Mouse (Mus musculus) macrophage (primary cell): Measurements from ENCODE around the gene Itpripl2. TPM values are rescaled to one million over a fixed set of nuclear protein-coding genes. Genes with fewer than 3 reads are reported as not detected.

Experiments
- H3K27ac ChIP-seq: fragments of 350-480 bp; formaldehyde crosslinking; 2 replicates; pipeline ENCODE4 v1.9.0; 2021
- H3K36me3 ChIP-seq: fragments of 350-480 bp; formaldehyde crosslinking; 2 replicates; pipeline ENCODE4 v1.9.0; 2021; ENCODE audit errors: inconsistent target
- H3K4me3 ChIP-seq: fragments of 350-480 bp; formaldehyde crosslinking; 2 replicates; pipeline ENCODE4 v1.9.0; 2021; ENCODE audit errors: inconsistent target
- H3K79me2 ChIP-seq: fragments of 350-480 bp; formaldehyde crosslinking; 2 replicates; pipeline ENCODE4 v1.9.0; 2021; ENCODE audit errors: inconsistent target
- WGBS: methylation state at CpG from one replicate; pipeline ENCODE4 v1.1.7; 2026; ENCODE audit warnings: inconsistent platforms; ENCODE audit not compliant: missing documents; 5-methylcytosine and 5-hydroxymethylcytosine counted together
- polyA plus RNA-seq: library from polyadenylated mRNA; stranded (reverse); fragments of 250-400 nt; gene quantifications from 3 replicates; pipeline ENCODE4 v1.2.4, GENCODE M21; 2018; ENCODE audit warnings: inconsistent platforms

The Itpripl2 gene
- polyA plus RNA-seq, 1 experiment from 2014 or later: 40.3 TPM

DNA sequence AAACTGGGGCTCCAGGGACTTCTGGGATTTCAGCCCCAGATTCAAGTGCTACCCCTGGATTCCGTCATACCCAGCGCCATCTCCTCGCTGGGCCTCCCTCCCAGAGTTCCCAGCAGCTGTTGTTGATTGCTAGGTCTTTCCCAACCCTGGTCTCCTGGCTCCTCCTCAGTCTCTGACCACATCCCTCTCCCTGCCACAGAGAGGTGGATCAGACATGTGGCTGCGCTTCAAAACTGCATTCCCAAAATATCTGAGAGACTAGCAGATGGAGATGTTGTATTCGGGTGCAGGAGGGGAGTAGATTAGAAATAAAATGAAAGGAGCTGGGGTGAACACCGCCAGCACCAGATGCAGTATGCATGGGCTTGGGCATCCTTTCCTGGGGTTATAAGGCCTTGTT is 50.2 kb downstream of the Itpripl2 start:
- Histone ChIP-seq H3K27ac (no peak overlapping the region), H3K79me2 (no peaks in the 10 kb centered on the region), H3K36me3 (no peaks in the 10 kb centered on the region), H3K4me3 (no peak overlapping the region)
- 85% methylated on average over 6 of the region's 6 CpGs for whole genome bisulfite sequencing

DNA sequence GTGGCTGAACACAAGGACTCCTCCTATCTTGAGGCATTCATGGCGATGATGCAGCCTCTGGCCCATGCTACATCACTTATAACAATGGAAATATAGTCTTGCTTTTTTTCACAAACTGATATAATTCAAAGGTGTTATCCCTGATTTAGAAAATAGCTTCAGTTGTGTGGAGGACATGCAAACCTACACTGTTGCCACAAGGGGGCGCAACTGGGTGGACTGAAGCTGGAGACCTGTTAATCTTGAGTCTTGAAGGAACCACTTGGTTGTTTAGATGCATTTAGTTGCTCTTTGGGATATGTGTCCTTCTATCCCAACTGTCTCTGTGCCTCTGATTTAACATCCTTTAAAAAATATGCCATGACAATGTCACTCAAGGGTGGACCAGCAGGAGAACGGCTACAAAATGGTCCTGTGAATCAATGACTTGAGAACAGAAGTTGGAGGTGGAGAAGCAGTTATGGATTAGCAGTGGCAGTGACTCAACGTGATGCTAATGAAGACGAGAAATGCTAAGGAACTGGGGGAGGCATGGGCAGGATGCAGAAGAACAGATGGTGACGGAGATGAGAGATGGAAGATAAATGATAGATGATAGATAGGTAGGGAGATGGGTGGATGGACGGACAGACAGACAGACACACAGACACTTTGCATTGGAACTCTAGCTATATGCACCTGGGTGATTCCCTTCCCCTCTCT is 54.5 kb downstream of the Itpripl2 start:
- H3K36me3 ChIP-seq: no peaks in the 10 kb centered on the region
- whole genome bisulfite sequencing: 57% methylated on average over 7 of the region's 7 CpGs
- no peaks in the 10 kb centered on the region for H3K79me2 ChIP-seq
- no peak overlapping the region for H3K4me3 ChIP-seq
- no peak overlapping the region for H3K27ac ChIP-seq

Other genes with a start within 250 kb of the Itpripl2 start
- gene Smg1, start 248.3 kb downstream of the Itpripl2 start, polyA plus RNA-seq: 13.1 to 24.3 TPM (median 20.1 TPM) in 3 replicates
- gene Syt17, start 43.8 kb downstream of the Itpripl2 start, polyA plus RNA-seq: not detected in 3 replicates
- gene Coq7, start 41.4 kb upstream of the Itpripl2 start, polyA plus RNA-seq: 12.6 to 42.8 TPM (median 37.7 TPM) in 3 replicates
- gene Tmc7, start 92.8 kb upstream of the Itpripl2 start, polyA plus RNA-seq: not detected in 3 replicates
- not detected in 3 replicates for gene Tmc5, start 105.3 kb upstream of the Itpripl2 start, polyA plus RNA-seq
- gene Gde1, start 213.8 kb upstream of the Itpripl2 start, polyA plus RNA-seq: 51.1 to 88.2 TPM (median 86.2 TPM) in 3 replicates
- gene Ccp110, start 220.6 kb upstream of the Itpripl2 start, polyA plus RNA-seq: 3.3 to 3.7 TPM (median 3.6 TPM) in 3 replicates
- gene Vps35l, start 248.3 kb upstream of the Itpripl2 start, polyA plus RNA-seq: 93.8 to 123 TPM (median 106 TPM) in 3 replicates